Mouse (Mus musculus) ovary, postnatal 14 days (tissue): Measurements from ENCODE around the gene Gm10406.
"Not testable (repeated sequence)": the region's sequence is repeated elsewhere in the genome, so short reads cannot be mapped to it uniquely, and the experiment has no call there.

Experiments used
- DNase-seq: peaks from one replicate; pipeline ENCODE4 v3.0.0; 2022; ENCODE audit warnings: low spot score

Gm10406 gene

GRCm38 (mm10) chr14:7026781-7027749 lies at the start of gene Gm10406:
TSS of gene Gm10406 (minus strand) at chr14:7027449.
- DNase-seq = peak; percentile 12

- DNase-seq = not testable (repeated sequence)
These were observed 17.6 kb upstream of the Gm10406 start, which contains the start of gene Gm3685 for GRCm38 (mm10) chr14:7044870-7045269. TSS of gene Gm3685 (minus strand) at chr14:7044970.

DNA sequence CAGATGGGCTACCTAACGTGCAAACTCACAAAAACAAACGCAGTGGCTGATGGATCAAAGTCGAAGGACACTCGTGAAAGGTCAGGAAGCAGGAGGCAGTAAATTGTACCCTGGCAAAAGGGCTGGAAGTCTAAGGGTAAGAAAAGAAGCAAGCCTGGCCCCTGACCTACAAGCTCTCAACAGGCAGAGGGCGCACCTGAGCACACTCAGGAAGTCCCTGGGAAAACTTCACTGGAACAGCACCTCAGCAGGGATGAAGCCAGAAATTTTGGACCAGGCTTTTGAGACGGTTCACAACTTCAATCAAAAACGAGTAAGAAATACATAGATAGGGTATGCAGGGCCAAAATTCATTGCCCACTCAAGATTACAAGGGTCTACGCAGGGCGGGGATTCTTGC lies 975 bp downstream of the Gm10406 start:
- not testable (repeated sequence) for DNase-seq

DNA sequence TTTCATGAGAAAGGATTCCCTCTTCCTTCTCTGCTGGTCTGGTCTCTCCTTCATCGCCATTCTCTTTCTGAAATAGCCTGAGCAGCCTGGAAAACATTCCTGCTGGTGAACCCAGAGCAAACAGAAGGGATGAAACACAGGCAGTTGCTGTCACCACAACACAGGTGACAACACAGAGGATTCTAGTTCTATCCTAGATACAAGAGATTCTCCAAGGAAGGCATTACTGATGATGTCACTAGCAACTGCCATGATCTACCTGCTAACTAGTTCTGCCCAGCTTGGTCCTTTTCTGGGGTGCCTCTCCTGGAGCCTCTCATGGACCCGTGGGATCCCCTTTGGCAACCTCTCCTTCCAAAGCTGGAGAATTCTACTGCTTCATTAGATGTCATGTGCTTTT lies 53.5 kb downstream of the Gm10406 start, which contains the start of gene Gm6356:
Gene Gm6356, minus strand, starts transcription at position 101 of the 400 bp plus-strand sequence.
- not testable (repeated sequence) for DNase-seq
